Mouse (Mus musculus) forebrain, embryonic 14.5 days (tissue): ENCODE data around the gene Cep41. TPM values are rescaled to one million over a fixed set of nuclear protein-coding genes. Genes with fewer than 3 reads are reported as not detected.

Source experiments
- ATAC-seq: fragments of 200-750 bp; cut with Nextera tagmentation; 2 replicates; pipeline ENCODE4 v1.8.0; 2017; ENCODE audit warnings: mild to moderate bottlenecking, moderate library complexity
- DNase-seq: peaks from one replicate; pipeline ENCODE4 v3.0.0-alpha.2; 2015; ENCODE audit warnings: low spot score
- H3K27ac ChIP-seq: fragments of 300-500 bp; sonication (generic); 2 replicates; pipeline ENCODE4 v1.5.1; 2014; ENCODE audit warnings: low read depth, mild to moderate bottlenecking, control low read depth, low read length, moderate library complexity
- H3K27me3 ChIP-seq: fragments of 300-500 bp; sonication (generic); replicated peaks from 2 replicates; pipeline ENCODE4 v1.6.1; 2014; ENCODE audit warnings: low read length, control low read depth, mixed read lengths; ENCODE audit not compliant: control insufficient read depth, insufficient read depth
- H3K36me3 ChIP-seq: fragments of 300-500 bp; sonication (generic); 2 replicates; pipeline ENCODE4 v1.6.1; 2014; ENCODE audit warnings: low read length, control low read depth; ENCODE audit not compliant: control insufficient read depth, insufficient read depth
- H3K4me1 ChIP-seq: fragments of 300-500 bp; sonication (generic); 2 replicates; pipeline ENCODE4 v1.6.1; 2014; ENCODE audit warnings: antibody characterized with exemption, low read length, control low read depth; ENCODE audit not compliant: control insufficient read depth, insufficient read depth
- H3K4me2 ChIP-seq: fragments of 300-500 bp; sonication (generic); 2 replicates; pipeline ENCODE4 v1.6.1; 2014; ENCODE audit warnings: mild to moderate bottlenecking, control low read depth, low read length
- H3K4me3 ChIP-seq: fragments of 300-500 bp; sonication (generic); 2 replicates; pipeline ENCODE4 v1.5.1; 2014; ENCODE audit warnings: low read depth, low read length, control low read depth
- H3K9ac ChIP-seq: fragments of 300-500 bp; sonication (generic); 2 replicates; pipeline ENCODE4 v1.6.1; 2014; ENCODE audit warnings: mild to moderate bottlenecking, low read length, control low read depth, moderate library complexity
- H3K9me3 ChIP-seq: fragments of 300-500 bp; sonication (generic); replicated peaks from 2 replicates; pipeline ENCODE4 v1.6.1; 2016; ENCODE audit warnings: low read length, control low read depth, mixed read lengths; ENCODE audit not compliant: control insufficient read depth
- WGBS: fragments of 180-500 bp; shearing (Covaris S2); extraction: QIAGEN DNeasy Blood & Tissue Kit; methylation state at CpG from one replicate; pipeline ENCODE4 v1.1.7; 2014; 5-methylcytosine and 5-hydroxymethylcytosine counted together
- polyA plus RNA-seq: library from polyadenylated mRNA; unstranded; fragments of >200 nt; fragmentation: Nextera tagmentation; extraction: Ambion mirVana; gene quantifications from 2 replicates; pipeline ENCODE4 v1.2.1, GENCODE M21; 2014

Cep41 gene
- polyA plus RNA-seq, 1 experiment from 2014 or later, result 16.6 TPM

- DNase-seq (no peak), ATAC-seq (no peak)
- H3K4me2 ChIP-seq, result no peak overlapping the region
- peaks cover 9% of the 10 kb centered on the region for H3K4me1 ChIP-seq
- no peaks in the 10 kb centered on the region for H3K36me3 ChIP-seq
- H3K9ac ChIP-seq, result no peak overlapping the region
- peak overlapping the region; percentile 52; the same call in 1 of the 2 replicates for H3K27ac ChIP-seq
- no peaks in the 10 kb centered on the region for H3K9me3 ChIP-seq
- whole genome bisulfite sequencing, result 68% methylated on average over 13 of the region's 13 CpGs
- no peak overlapping the region for H3K4me3 ChIP-seq
- no peaks in the 10 kb centered on the region for H3K27me3 ChIP-seq
Measured at GRCm38 (mm10) chr6:30681935-30682900, 11.3 kb downstream of the Cep41 start.

GRCm38 (mm10) chr6:30680442-30680841, 13.1 kb downstream of the Cep41 start:
- no peak for ATAC-seq
- 86% methylated on average over 7 of the region's 7 CpGs for WGBS
- no peaks in the 10 kb centered on the region for H3K9me3 ChIP-seq

DNA sequence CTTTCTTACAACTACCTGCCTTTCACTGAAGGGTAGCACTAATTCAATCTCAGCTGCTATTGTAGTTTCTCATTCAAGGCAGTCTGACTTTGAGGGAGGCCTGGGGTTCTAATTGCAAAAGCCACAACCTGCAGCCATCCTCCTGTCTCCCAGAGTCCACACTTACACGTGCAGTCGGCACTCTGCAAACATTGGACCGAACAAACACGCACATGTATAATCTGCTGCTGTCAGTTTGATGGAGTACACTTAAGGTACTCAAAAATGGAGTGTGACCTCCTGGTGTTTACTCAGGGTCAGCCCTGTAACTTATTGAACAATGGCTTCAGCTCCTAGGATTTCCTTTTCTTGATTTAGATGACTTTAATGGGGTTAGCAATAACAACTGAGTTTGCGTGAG, 14.0 kb downstream of the Cep41 start:
- peaks cover 25% of the 10 kb centered on the region for H3K4me1 ChIP-seq

More at GRCm38 (mm10) chr6:30680442-30680841, 13.1 kb downstream of the Cep41 start:
- Histone ChIP-seq H3K4me2 (no peak overlapping the region), H3K27me3 (no peaks in the 10 kb centered on the region), H3K36me3 (no peaks in the 10 kb centered on the region), H3K9ac (no peak overlapping the region), H3K4me1 (peaks cover 16% of the 10 kb centered on the region), H3K4me3 (no peak overlapping the region), H3K27ac (no peak overlapping the region)
- DNase-seq, result no peak

DNA sequence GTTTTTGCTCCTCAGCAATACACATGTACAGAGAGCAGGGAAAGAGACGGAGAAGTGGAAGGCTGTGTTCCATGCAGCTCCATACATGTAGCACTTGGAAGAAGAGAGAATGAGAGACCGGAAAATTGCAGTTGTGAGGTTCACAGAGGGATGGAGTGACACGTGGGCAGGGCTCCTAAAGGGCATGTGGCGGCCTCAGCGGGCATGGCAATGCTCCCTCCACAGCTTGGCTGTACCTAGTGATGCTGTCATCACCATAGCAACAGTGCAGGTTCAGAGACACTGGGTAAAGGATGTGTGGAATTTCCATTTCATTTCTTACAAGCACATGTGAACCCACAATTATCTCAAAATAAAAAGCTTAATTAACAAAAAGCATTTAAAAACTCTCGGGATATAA, 15.1 kb downstream of the Cep41 start:
- peak; percentile 54; the same call in 1 of the 2 replicates for ATAC-seq
- Histone ChIP-seq H3K36me3 (no peaks in the 10 kb centered on the region), H3K27ac (peak overlapping the region; percentile 77), H3K9ac (no peak overlapping the region; the same call in 1 of the 2 replicates), H3K4me2 (no peak overlapping the region), H3K4me3 (no peak overlapping the region), H3K4me1 (peaks cover 34% of the 10 kb centered on the region), H3K9me3 (no peaks in the 10 kb centered on the region), H3K27me3 (no peaks in the 10 kb centered on the region)
- WGBS, result 33% methylated on average over 6 of the region's 6 CpGs
- DNase-seq, result peak; percentile 77

More for the DNA sequence above, 14.0 kb downstream of the Cep41 start:
- H3K27ac ChIP-seq, result no peak overlapping the region
- H3K4me2 ChIP-seq, result no peak overlapping the region
- no peak overlapping the region for H3K4me3 ChIP-seq
- no peaks in the 10 kb centered on the region for H3K9me3 ChIP-seq
- no peaks in the 10 kb centered on the region for H3K36me3 ChIP-seq
- no peak for DNase-seq
- no peaks in the 10 kb centered on the region for H3K27me3 ChIP-seq
- WGBS, result 66% methylated on average over 5 of the region's 5 CpGs
- ATAC-seq, result no peak
- H3K9ac ChIP-seq, result no peak overlapping the region

GRCm38 (mm10) chr6:30677591-30677990, 16.0 kb downstream of the Cep41 start:
- H3K27me3 ChIP-seq, result no peaks in the 10 kb centered on the region
- no peak overlapping the region for H3K4me3 ChIP-seq
- WGBS, result 67% methylated on average over 9 of the region's 9 CpGs
- H3K4me2 ChIP-seq, result no peak overlapping the region
- peak overlapping the region; percentile 44; the same call in 1 of the 2 replicates for H3K27ac ChIP-seq
- peaks cover 31% of the 10 kb centered on the region for H3K4me1 ChIP-seq
- H3K9me3 ChIP-seq, result no peaks in the 10 kb centered on the region
- ATAC-seq (no peak), DNase-seq (no peak)
- no peaks in the 10 kb centered on the region for H3K36me3 ChIP-seq
- H3K9ac ChIP-seq, result peak overlapping the region; percentile 21; the same call in 1 of the 2 replicates

- no peaks in the 10 kb centered on the region for H3K9me3 ChIP-seq
- no peak overlapping the region for H3K4me3 ChIP-seq
- 72% methylated on average over 6 of the region's 6 CpGs for WGBS
- H3K36me3 ChIP-seq, result no peaks in the 10 kb centered on the region
- H3K27ac ChIP-seq, result no peak overlapping the region
- no peaks in the 10 kb centered on the region for H3K27me3 ChIP-seq
- DNase-seq, result no peak
- peaks cover 34% of the 10 kb centered on the region for H3K4me1 ChIP-seq
- no peak for ATAC-seq
- no peak overlapping the region for H3K4me2 ChIP-seq
- no peak overlapping the region for H3K9ac ChIP-seq
Measured at GRCm38 (mm10) chr6:30676506-30676905, 17.0 kb downstream of the Cep41 start.

- H3K4me3 ChIP-seq, result peak overlapping the region; percentile 2; the same call in 1 of the 2 replicates
Measured at GRCm38 (mm10) chr6:30675281-30675771, 18.2 kb downstream of the Cep41 start.

DNA sequence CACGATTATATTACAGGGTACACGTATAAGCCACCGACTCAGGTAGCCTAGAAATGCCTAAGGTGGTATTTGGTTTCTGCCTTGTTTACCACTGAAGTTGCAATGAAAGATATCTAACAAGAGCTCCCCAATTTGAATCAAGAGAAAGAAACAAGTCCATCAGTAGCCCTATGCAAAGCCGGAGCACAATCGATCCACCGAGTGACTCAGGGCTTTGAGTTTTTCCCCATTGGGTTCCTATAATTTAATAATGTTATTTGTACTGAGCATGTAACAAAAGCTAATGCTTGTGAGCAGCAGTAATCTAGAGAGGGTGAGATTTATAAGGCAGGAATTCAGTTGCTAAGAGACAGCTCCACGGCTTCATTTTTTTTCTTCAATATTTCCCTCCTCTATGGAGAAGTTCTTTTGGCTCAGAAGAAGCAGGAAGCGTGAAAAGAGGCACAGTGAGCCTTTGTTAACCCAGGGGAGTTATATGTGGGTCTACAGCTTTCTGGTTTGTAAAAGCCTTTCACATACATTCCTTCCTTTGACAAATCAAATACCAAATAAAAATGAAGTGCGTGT, 18.8 kb downstream of the Cep41 start:
- peak overlapping the region; percentile 88 for H3K27ac ChIP-seq
- 17% methylated on average over 9 of the region's 9 CpGs for WGBS
- H3K4me1 ChIP-seq, result peaks cover 34% of the 10 kb centered on the region
- DNase-seq (peak; percentile 77), ATAC-seq (peak; percentile 35)
- no peak overlapping the region for H3K4me3 ChIP-seq
- peak overlapping the region; percentile 33 for H3K4me2 ChIP-seq
- H3K9ac ChIP-seq, result peak overlapping the region; percentile 52
- no peaks in the 10 kb centered on the region for H3K27me3 ChIP-seq
- H3K9me3 ChIP-seq, result no peaks in the 10 kb centered on the region
- H3K36me3 ChIP-seq, result no peaks in the 10 kb centered on the region

More at GRCm38 (mm10) chr6:30675281-30675771, 18.2 kb downstream of the Cep41 start:
- Histone ChIP-seq H3K27ac (peak overlapping the region; percentile 88), H3K27me3 (no peaks in the 10 kb centered on the region), H3K36me3 (no peaks in the 10 kb centered on the region), H3K9ac (peak overlapping the region; percentile 52), H3K9me3 (no peaks in the 10 kb centered on the region), H3K4me1 (peaks cover 34% of the 10 kb centered on the region), H3K4me2 (peak overlapping the region; percentile 33)
- peak; percentile 59 for ATAC-seq
- 2% methylated on average over 11 of the region's 11 CpGs for WGBS
- DNase-seq, result peak; percentile 61
